Mouse (Mus musculus) hindlimb bud, embryonic 11.5 days (tissue): ENCODE data around the gene 4930438A08Rik.
"Not testable (repeated sequence)": the region's sequence is repeated elsewhere in the genome, so short reads cannot be mapped to it uniquely, and the experiment has no call there.

Experiments
- DNase-seq: peaks from one replicate; pipeline ENCODE4 v3.0.0-alpha.2; 2012; ENCODE audit warnings: low read depth, low spot score; ENCODE audit errors: extremely low spot score

The 4930438A08Rik gene

DNA sequence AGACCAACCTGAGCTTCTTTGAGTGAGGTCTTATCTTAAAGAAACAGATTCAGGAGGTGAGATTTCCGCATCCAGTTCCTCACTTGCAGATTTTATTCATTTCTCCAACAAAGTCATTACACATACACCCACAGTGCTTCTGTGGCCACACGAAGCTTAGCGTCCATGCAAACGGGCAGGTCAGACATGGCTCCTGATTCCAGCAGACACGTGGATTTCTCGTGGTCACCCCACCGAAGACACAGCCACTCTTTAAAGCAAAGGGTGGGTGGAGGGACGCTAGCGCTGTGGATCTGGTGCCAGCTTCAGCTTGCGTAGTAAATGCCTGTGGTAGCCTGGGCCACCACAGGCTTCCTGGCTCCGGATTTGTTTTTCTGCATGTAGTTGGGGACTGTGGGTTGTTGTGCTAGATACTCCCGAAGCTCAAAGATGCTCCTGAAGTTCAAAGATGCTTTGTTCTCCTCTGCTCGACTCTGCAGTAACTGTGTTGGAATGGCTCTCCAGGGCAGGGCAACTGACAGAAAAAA lies 7.4 kb downstream of the 4930438A08Rik start:
- DNase-seq: no peak

DNA sequence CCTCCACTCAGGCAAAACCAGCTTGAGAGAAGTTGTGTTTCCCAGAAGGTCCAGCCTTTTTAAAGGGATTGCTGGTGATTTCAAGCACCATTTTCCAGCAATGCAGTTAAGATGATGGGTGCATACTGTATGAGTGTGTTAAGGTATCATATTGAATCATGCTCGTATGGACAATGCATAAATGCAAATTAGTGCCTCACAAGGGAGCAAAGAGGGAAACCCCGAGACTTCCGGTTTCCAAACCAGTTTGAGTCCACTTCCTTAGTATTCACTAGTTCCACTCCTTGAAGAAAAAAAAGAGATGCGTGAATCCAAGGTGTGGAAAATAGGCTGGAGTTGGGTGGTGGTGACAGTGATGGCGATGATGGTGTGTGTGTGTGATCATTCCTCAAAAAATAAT lies 7.9 kb downstream of the 4930438A08Rik start:
- no peak for DNase-seq

DNA sequence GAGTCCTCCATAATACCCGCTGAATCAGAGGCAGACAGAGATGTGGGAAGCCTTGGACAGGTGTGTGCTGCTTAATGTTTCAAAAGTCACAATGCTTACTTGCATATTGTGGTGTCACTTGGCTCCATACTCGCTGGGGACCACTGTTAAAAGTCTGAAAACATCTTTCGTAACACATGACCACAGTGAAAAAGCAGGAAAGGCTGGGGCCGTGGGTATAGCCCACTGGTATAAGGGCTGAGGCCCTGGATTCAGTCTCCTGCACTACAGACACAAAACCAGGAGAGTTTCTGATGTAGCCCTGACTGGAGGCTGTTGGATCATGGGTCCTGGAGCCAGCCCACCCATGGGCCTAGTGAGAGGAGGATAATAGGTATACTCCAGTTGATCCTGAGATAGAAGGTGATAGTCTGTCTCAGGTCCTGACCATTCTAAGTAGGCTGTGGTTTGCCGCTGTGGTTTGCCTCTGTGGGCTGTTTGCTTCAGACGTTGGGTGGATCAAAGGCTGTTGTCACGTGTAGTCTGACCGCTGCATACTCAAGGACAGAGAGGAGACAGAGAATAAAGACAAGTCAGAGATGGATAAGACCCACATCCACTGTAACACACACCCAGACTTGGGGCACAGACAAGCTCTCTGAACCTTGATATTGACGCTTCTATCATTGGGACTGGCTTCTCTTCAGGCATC lies 15.5 kb downstream of the 4930438A08Rik start:
- no peak for DNase-seq

DNA sequence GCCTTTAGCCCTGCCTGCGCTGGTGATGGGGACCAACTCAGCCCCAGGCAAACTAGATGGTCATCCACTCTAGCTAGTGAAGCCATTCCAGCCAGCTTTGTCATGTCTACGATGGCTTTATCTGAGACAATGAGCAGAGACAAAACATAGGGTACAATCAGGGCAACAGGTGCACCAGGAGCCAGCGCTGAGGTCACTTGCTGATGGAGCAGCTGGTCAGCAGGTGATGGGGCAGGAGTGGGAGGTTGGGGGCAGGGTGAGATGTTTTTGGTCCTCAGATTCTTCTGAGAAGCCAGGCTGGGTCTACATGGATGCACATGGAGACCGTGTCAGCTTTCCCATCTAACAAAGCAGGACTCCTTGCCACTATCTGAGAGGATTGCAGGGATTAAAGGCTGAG lies 16.2 kb downstream of the 4930438A08Rik start:
- DNase-seq: no peak

DNA sequence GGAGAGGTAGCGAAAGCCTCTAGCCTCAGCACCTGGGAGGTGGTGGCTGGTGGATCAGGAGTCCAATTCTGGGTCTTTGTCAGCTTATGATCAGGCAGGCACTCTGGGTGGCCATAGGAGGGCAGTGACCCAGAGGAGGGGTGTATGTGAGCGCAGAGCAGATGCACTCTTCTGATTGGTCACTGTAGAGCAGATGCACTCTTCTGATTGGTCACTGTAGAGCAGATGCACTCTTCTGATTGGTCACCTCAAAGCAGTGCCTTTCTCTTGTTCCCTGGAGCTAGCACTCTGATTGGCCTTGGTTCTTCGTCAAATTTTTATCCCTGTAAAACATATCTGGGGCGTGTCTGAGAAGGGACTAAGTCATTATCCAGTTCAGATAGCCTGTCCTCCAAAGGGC lies 18.2 kb downstream of the 4930438A08Rik start:
- no peak for DNase-seq

DNA sequence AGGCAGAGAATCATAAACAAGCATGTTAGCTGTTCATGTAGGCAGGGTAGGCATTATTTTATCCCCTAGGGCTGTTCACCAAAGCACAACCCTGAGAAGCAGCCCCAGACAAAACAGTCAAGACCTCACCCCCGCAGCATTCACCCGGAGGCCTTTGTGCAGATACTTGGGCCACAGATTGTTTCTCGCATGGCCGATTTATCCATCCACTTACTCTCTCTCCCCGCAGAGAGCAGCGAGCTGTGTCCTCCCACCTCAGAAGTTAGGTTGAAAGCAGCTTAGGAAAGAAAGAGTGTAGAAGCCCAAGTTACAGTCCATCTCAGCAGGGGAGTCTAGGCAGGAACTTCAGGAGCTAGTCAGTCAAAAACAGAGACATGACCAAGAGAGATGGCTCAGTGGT lies 22.8 kb downstream of the 4930438A08Rik start:
- DNase-seq: no peak

DNA sequence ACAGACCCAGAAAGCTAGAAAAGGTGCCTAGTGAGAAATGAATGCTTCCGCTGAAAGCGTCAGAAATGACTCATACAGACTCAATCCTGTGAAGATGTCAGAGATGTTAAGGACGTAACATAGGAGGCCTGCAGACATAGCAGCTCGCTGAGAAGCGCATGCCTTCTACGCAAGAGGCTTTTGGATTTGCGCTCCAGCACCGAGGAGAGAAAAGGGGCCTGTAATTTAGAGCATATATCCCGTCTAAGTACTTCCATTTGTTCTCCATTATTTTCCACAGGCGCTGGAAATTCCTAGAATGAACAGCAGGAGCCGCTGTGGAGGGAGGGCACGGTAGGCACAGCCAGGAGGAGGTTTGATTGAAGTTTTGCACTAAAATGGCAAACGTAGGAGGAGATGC lies 26.5 kb downstream of the 4930438A08Rik start:
- DNase-seq: no peak

DNA sequence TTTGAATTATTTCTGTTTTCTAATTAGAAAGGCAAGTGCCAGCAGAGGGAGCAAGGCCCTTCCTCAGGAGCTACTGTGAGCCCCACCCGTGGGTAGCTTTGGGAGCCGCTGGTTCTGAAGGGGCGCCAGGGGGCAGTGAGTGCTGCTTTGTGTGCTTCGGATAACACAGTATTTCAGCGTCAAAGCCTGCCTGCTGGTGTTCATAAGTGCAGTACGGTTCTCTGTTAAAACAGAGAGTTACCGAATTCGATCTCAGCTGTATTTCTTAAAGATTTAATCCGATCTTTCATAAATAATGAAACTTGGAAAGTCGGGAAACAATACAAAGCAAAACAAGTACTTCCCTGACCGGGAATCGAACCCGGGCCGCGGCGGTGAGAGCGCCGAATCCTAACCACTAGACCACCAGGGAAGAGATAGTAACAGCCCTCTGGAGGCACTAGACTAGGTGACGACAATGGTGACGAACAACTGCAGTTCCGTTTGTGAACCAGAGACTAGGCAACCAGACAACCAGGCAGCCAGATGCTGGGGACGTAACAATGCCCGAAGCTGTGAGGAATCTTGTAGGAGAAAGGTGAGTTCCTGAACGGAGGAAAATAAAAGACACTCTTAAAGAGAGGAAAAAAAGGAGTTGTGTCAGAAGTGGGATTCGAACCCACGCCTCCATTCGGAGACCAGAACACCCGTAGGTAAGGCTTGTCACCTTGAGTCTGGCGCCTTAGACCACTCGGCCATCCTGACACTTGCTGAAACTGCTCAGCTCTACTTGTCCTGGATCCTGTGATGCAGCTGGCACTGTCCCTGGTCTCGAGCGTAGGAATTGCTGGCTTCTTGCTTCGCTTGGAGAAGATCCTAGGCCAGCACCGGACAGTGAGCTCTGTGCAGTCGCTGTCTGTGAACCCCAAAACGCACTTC lies 27.5 kb downstream of the 4930438A08Rik start:
- DNase-seq: peak; percentile 100

DNA sequence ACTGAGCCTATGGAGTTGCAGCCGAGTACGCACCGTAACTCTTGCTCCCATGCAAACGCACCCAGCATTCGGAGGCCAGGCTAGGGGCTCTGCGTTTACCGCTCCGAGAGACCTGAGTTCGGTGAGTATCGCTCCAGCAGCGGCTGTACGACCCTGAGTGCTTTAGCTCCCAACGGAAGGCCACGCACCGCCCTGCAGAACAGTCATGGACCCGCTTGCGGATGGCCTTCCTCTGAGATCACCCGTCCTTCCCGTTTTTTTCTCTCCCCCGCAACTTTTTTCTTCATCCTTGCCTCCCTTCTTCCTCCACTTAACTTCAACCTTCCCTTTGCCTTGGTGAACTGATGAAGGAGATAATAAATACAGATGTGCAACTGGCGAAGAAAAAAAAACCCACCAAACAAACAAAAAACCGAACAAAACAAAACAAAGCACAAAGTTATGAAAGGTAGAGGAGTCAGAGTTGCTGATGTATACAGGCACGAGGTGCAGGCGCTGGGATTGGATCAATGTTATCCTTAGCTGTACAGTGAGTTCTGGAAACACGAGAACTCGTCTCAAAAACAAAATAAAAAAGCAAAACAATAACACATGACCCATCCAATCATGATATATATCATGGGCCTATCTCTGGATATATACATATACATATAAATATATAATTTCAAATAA lies 28.3 kb downstream of the 4930438A08Rik start:
- DNase-seq: no peak

DNA sequence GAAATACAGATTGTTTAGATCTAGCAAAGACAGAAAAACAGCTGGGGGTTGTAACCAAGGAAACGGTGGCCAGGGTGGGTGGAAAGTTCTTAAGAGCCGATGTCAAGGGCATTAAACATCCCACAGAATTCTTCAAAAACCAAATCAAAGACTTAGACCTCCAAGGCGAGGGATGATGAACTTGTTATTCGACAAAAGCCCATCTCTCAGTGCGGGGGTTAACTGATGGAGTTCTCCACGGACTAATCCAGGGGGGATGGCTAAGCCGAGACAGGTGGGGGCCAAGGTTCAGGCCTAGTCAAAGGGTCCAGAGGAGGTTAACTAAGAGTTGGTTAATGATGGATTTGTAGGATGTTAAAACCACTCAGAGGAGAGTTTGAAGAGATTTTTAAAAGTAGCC lies 29.0 kb downstream of the 4930438A08Rik start:
- DNase-seq: no peak

DNA sequence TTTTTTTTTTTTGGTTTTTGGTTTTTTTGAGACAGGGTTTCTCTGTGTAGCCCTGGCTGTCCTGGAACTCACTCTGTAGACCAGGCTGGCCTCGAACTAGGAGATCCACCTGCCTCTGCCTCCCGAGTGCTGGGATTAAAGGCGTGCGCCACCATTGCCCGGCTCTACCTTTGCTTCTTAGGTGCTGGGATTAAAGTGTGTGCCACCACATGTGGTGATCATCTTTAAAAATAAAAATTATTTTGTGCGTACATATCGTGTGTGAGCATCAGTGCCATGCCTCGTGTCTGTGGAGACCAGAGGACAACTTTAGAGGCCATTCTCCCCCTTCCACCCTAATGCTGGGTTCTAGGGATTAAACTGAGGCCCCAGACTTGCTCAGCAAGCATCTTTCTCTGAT lies 30.7 kb downstream of the 4930438A08Rik start:
- DNase-seq: not testable (repeated sequence)

DNA sequence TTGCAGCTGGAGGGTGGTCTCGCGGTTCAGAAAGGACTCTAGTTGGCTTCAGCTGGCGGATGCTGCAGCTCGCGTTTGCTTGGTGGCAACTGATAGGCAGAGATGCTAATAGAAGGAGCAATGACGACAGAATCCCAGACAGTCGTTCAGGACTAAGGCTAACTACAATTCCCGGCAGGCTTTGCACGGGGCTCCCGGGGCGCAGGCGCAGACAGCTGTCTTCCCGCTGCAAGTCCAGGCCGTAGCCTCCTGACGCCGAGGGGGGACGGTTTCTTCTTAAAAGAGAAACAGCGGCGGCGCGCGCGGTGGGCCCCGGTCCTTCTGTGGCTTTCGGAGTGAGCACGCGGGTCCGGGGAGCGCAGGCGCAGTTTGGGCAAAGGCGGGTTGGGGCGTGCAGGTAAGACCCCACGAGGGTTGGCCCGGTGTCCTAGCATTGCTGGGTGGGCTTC lies 32.3 kb downstream of the 4930438A08Rik start, which contains the start of gene Zfp692:
Gene Zfp692 (plus strand): TSS at position 210 of the 449 bp plus-strand sequence.
- no peak for DNase-seq

DNA sequence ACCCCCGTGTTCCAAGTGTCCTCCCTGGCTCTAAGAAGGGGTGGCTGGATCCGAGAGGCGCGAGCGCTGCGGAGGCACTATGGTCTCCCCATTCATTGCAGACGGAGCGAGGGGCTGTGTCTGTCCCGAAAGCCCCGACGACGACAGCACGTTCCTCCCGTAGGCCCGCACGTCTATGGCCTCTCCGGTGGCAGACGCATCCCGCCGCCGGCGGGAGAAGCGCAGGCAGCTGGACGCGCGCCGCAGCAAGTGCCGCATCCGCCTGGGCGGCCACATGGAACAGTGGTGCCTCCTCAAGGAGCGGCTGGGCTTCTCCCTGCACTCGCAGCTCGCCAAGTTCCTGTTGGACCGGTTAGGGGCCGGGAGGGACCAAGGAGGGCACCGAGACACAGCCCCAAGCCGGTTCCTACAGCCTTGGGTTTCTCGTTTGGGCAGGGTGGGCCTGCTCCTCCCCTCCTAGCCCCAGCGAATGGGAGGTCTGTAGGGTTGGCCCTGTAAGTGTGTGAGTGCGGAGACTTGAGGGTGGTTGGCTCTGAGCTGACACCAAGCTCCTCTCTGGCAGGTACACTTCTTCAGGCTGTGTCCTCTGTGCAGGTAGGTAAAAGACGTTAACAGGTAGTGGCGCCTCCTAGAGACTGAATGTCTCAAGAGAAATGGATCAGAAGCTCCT lies 32.9 kb downstream of the 4930438A08Rik start:
- no peak for DNase-seq

DNA sequence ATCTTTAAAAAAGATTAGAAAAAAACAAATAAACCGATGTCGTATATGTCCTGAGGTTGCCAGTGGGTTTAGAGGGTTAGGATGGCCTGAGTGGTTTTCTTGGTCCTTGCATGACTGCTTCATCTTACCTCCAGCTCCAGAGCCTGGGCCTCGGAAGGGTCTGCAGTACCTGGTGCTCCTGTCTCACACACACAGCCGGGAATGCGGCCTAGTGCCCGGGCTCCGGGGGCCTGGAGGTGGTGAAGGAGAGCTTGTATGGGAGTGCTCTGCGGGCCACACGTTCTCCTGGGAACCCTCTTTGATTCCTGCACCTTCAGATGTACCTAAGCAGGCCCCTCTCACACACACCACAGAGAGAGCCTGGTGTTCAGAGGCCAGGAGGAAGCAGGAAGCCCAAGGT lies 34.1 kb downstream of the 4930438A08Rik start:
- DNase-seq: no peak

DNA sequence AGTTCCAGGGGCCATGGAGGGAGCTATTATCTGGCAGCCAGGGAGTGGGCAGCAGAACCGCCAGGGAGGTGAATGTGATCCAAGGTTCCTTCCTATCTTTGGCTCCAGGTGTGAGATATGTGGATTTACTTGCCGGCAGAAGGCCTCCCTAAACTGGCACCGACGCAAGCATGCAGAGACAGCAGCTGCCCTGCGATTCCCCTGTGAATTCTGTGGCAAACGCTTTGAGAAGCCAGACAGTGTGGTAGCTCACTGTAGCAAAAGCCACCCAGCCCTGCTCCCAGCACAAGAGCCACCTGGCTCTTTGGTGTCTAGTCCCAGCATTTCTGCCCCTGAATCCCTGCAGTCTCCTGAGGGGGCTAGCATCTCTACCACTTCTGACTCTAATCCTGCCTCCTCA lies 39.5 kb downstream of the 4930438A08Rik start:
- no peak for DNase-seq

DNA sequence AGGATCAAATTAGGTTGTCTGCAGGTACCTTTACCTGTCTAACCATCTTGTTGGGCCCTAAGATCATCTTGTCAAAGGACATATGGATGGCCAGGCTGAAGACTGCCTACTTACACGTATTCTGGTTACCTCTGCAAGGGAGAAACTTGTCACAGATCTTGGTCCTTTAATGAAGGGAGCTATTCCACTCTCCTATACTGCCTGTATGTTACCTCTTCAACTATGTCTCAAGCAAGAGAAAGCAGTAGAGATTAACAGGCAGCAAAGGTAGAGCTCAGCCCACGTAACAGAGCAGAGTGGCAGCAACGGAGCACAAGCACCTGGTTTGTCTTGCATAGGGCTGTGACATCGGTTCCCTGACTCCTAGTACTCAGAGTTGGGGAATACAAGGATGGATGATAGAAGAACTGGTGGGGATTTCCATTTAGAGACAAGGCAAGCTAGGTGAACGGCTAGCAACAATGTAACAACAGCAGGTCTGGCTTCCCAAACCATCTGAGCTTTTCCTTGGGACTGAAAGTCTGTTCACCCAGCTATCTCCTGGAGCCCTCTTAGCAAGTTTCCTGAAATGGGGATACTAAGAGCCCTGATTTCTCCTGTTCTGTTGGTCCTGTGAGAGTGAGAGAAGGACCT lies 41.1 kb downstream of the 4930438A08Rik start:
- no peak for DNase-seq

DNA sequence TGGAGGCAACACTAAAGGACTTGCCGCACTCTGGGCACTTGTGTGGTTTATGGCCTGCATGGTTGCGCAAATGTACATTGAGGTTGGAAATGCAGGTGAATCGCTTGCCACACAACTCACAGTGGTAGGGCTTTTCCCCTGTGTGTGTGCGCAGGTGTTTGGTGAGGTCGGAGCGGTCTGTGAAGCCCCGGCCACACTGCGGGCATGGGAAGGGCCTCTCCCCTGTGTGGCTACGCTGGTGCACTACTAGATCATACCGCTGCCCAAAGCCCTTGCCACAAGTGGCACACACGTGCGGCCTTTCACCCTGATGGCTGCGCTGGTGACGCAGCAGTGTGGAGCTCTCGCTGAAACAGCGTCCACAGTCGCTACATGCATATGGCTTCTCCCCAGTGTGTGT lies 41.7 kb downstream of the 4930438A08Rik start:
- no peak for DNase-seq

DNA sequence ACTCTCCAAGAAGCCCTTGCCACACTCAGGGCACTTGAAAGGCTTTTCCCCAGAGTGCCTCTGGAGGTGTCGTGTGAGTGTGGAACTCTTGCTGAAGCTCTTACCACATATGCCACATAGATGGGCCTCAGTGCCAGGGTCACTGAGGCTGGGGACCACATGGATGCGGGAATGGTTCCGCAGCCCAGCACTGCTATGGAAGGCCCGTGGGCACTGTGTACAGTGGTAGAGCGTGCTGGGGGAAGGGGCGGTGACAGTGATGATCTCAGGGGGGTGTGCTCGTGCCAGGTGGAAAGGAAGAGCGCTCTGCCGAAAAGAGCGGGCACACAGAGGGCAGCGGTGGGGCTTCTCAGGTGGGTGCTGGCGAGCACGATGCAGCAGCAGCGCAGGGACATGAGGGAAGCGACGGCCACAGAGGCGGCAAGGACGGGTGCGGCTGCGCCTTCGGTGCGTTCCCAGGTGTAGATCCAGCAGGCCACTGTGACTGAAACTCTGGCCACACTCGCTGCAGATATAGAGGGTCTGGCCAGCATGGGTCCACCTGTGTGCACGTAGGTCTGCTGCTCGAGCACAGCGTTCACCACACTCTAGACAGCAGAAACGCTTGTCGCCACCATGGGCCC lies 42.3 kb downstream of the 4930438A08Rik start:
- DNase-seq: no peak

DNA sequence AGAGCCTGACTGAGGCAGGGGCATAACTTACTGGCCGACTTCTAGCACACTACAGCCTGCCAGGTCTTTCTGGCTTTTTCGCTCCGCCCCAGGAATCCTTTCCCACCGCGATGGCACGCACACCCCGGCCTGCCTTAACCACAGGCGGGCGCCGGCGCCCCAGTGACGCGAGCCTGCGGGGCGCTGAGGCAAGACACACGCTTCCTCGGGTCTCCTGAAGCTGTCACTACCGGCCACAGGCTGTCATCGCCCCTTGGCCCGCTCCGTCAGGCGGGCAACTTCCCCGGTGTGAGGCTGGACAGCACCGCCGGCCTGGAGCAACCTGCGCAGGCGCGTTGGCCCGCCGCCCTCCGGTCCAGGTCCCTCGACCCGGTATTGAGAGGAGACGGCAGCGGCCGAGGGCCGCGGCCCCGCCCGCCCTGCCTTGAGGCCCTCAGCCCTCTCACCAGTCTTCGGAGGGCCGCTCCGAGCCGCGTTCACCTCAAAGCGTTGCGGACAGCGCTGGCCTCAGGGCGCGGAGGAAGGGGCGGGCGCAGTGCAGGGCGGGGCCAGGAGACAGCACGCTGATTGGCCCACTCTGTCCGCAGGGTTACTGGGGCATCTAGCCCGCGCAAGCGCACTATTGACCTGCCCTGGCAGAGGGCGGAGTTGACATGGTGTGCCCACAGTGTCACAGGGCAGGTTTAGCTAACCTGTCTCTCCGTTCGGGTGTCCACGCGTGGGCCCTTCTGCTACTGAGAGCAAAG lies 48.4 kb downstream of the 4930438A08Rik start:
- DNase-seq: no peak
